Mouse (Mus musculus) retina, adult 2 months (tissue): ENCODE results near the gene Foxp3.

Source experiments
- DNase-seq: peaks from one replicate; pipeline ENCODE4 v3.0.0-alpha.2; 2012; ENCODE audit warnings: low read depth, low spot score

The Foxp3 gene

GRCm38 (mm10) chrX:7610536-7611258 is 37.3 kb downstream of the Foxp3 start:
- no peak for DNase-seq

GRCm38 (mm10) chrX:7617889-7618551 is 44.6 kb downstream of the Foxp3 start:
- no peak for DNase-seq

- DNase-seq: no peak
Measured at GRCm38 (mm10) chrX:7632560-7632959, 59.1 kb downstream of the Foxp3 start.

DNA sequence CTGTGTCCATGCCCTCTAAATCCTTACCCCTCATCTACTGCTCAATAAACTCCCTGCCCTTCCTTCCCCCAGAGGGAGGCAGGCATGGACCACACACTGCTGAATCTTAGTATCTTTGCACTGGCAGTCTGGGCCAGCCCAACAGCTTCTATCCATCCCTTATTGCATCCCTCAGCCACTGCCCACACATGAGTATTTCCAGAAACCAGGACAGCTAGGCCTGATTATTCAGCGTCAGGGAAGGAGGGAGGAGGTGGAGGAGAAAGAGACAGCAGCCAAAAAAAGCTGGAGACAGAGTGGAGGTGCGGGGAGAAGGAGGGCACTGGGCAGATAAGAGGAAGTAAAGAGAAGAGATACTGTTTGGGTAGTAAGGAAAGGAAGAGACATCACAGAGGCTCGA is 61.7 kb downstream of the Foxp3 start:
- no peak for DNase-seq

DNA sequence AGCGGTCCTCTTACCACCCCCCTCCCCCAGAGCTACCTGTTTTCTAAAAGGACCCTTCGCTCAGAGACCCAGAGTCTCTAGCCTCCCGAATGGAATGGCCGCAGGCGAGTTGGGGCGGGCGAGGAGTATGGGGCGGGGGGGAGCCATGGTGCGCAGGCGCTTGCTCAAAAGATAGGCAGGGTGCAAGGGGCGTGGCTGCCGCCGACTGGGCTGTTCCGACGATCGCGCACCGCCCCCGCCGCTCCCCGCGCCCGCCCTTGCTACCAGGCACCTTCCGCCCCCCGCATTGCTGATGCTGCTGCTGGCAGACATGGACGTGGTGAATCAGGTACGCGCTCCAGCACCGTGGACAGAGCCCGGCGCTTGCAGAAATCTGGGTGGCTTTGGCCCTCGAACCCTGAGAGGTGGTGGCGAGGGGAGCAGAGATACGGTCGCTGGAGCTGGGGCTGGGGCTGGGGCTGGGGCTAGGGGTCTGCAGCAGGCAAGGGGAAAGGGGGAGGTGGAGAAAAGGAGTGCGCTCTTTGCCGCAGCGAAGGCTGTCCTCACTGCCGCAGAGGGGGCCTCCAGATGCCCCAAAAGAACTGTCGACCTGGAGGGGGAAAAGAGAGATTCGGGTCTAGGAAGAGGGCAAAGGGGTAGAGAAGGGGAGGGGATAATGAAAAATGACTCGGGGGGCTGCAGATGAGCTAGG is 65.1 kb downstream of the Foxp3 start, which contains the start of gene Syp:
Gene Syp, plus strand, starts transcription at position 71 of the 691 bp plus-strand sequence.
- DNase-seq: peak; percentile 70

DNA sequence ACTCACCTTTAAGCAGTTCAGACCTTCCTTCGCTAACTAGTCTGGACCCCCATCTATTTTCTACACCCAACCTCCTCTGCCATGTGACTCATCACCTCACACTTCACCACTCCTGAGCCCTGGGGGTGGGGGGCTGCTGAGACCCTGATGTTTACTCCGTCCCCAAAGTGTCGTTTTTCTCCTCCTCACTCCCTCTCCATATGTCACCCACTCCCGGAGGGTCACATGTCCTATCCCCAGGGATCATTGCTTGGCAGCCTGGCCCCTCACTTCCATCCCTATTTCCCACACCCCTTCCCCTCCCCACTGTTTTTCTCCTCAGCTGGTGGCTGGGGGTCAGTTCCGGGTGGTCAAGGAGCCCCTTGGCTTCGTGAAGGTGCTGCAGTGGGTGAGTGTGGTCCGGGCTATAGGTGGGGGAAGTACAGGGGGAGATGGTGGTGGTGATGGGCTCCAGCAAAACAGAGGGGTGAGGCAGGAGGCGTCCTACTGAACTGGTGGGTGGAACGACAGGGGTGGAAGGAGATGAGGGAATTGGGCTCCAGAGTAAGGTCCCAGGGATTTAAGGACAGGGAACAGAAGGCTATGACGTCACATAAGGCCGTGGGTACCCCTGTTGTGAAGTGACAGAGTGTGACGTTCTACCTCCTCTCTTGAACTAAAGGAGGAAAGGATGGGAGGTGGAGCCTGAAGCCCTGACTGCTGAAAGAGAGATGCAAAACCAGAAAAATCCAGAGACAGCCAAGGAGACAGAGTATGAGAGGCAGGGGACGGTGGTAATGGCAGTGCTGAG is 66.3 kb downstream of the Foxp3 start:
- no peak for DNase-seq

DNA sequence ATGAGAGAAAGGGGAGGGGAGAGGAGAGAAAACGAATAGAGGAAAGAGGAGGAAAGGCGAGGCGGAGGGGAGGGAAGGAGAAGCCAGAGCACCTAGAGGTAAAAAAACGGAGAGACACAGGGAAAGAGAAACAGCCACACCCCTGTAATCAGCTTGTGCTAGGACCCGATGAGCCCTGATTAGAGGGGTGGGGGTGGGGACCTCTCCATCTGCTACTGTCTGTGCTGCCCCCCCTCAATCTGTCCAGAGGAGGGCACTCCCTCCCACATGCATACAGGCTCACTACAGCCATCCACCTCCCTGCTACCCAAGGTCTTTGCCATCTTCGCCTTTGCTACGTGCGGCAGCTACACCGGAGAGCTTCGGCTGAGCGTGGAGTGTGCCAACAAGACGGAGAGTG is 67.3 kb downstream of the Foxp3 start:
- DNase-seq: peak; percentile 70
